Mouse (Mus musculus) heart, postnatal 0 days (tissue): ENCODE measurements around the gene Dus2. TPM values are rescaled to one million over a fixed set of nuclear protein-coding genes. Genes with fewer than 3 reads are reported as not detected.
A peak's percentile ranks its signal among the peaks of the same experiment; 100 is the strongest.

Experiments used
- ATAC-seq: fragments of 200-750 bp; cut with Nextera tagmentation; 2 replicates; pipeline ENCODE4 v1.8.0; 2017; ENCODE audit warnings: low read depth, moderate number of reproducible peaks, moderate library complexity; ENCODE audit not compliant: insufficient read depth
- DNase-seq: peaks from one replicate; pipeline ENCODE4 v3.0.0-alpha.2; 2016; ENCODE audit warnings: low spot score
- H3K27ac ChIP-seq: fragments of 300-500 bp; sonication (generic); 2 replicates; pipeline ENCODE4 v1.5.1; 2014; ENCODE audit warnings: low read depth, mild to moderate bottlenecking
- H3K27me3 ChIP-seq: fragments of 300-500 bp; sonication (generic); 2 replicates; pipeline ENCODE4 v1.6.1; 2014; ENCODE audit warnings: low read length, mixed read lengths; ENCODE audit not compliant: control insufficient read depth, insufficient read depth
- H3K36me3 ChIP-seq: fragments of 300-500 bp; sonication (generic); replicated peaks from 2 replicates; pipeline ENCODE4 v1.6.1; 2014; ENCODE audit warnings: low read length, mixed read lengths; ENCODE audit not compliant: control insufficient read depth, insufficient read depth
- H3K4me1 ChIP-seq: fragments of 300-500 bp; sonication (generic); 2 replicates; pipeline ENCODE4 v1.6.1; 2014; ENCODE audit warnings: antibody characterized with exemption; ENCODE audit not compliant: control insufficient read depth, insufficient read depth
- H3K4me2 ChIP-seq: fragments of 300-500 bp; sonication (generic); 2 replicates; pipeline ENCODE4 v1.6.1; 2014; ENCODE audit warnings: low read depth, mild to moderate bottlenecking, low read length, moderate library complexity
- H3K4me3 ChIP-seq: fragments of 300-500 bp; sonication (generic); 2 replicates; pipeline ENCODE4 v1.5.1; 2014; ENCODE audit warnings: low read depth, low read length
- H3K9ac ChIP-seq: fragments of 300-500 bp; sonication (generic); replicated peaks from 2 replicates; pipeline ENCODE4 v1.6.1; 2014; ENCODE audit warnings: low read depth, low read length, mixed read lengths
- H3K9me3 ChIP-seq: fragments of 300-500 bp; sonication (generic); replicated peaks from 2 replicates; pipeline ENCODE4 v1.6.1; 2016; ENCODE audit warnings: low read length; ENCODE audit not compliant: control insufficient read depth
- CTCF ChIP-seq: IDR thresholded peaks from 2 replicates; pipeline ENCODE4 v1.5.1; 2016; ENCODE audit warnings: antibody characterized with exemption, control low read depth, low read depth
- EP300 ChIP-seq: IDR thresholded peaks from 2 replicates; pipeline ENCODE4 v1.6.1; 2016; ENCODE audit warnings: antibody characterized with exemption, low read depth
- WGBS: fragments of 180-500 bp; shearing (Covaris S2); extraction: QIAGEN DNeasy Blood & Tissue Kit; methylation state at CpG from one replicate; pipeline ENCODE4 v1.1.7; 2014; 5-methylcytosine and 5-hydroxymethylcytosine counted together
- polyA plus RNA-seq: library from polyadenylated mRNA; unstranded; fragments of >200 nt; fragmentation: Nextera tagmentation; extraction: Ambion mirVana; gene quantifications from 2 replicates; pipeline ENCODE4 v1.2.1, GENCODE M21; 2015
- total RNA-seq: library from RNA; depleted of rRNA; stranded (reverse); fragments of >200 nt; gene quantifications from 2 replicates; pipeline ENCODE4 v1.2.3, GENCODE M21; 2014; ENCODE audit warnings: low replicate concordance

Dus2 gene
- total and polyA plus RNA-seq, 2 experiments from 2014 or later: 8.5 to 8.6 TPM

DNA sequence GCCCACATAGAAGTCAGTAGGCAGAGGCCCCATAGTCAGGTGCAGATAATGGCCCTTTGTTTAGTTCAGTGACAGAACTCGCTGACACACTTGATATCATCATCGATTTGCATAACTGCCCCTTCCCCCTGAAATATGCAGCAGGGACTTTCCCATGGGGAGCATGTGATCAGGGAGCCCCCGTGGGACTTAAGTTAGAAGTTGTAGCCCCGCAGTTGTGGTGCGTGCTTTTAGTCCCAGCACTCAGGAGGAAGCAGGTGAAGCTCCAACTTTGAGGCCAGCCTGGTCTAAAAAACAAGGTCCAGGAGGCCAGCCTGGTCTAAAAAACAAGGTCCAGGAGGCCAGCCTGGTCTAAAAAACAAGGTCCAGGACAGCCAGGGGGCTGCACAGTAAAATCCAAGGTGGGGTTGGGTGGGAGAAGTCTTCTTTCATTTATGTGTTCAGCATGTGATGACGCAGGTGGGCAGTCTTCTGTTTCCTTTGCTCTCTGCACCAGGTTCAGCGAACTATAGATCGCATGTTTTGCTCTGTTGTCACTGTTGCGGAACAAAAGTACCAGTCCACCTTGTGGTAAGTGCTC lies 61.5 kb downstream of the Dus2 start:
- TF ChIP-seq EP300 (no peak), CTCF (no peak)
- no peak for DNase-seq
- Histone ChIP-seq H3K4me1 (no peaks in the 10 kb centered on the region), H3K36me3 (peaks cover 26% of the 10 kb centered on the region), H3K27ac (peak overlapping the region; percentile 1; the same call in 1 of the 2 replicates), H3K27me3 (no peaks in the 10 kb centered on the region), H3K9me3 (no peaks in the 10 kb centered on the region), H3K9ac (no peak overlapping the region), H3K4me2 (no peak overlapping the region; the same call in 1 of the 2 replicates), H3K4me3 (no peak overlapping the region)
- WGBS: 82% methylated on average over 9 of the region's 9 CpGs
- ATAC-seq: no peak

DNA sequence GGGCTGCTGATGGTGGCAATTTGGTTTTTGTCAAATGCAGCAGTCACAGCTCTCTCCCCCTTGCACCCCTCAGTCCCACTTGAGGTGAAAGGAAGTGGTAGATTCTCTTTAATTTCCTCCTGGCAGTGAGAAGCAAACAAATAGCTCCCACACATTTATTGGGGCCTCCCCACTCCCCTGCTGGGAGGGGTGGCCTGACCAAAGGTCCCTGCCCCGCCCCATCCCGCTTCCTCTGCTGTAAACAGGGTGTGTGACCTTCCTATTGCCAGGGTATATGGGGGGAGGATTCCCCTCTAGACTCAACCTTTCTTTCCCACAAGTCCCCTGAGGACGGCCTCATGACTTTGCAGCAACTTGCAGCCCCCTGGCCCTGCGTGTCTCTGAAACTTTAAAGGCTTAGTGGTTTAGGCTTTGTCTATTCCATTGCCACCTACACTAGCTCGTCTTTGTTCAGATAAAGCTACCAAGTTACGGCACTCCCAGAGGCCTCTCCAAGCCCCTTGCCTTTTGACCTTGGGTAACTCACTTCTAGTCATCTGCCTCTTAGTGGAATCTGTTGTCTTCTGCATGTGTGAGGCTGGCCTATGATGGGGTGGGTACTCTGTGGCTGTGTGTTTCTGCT lies 63.2 kb downstream of the Dus2 start:
- H3K4me3 ChIP-seq: no peak overlapping the region
- TF ChIP-seq EP300 (no peak), CTCF (no peak)
- H3K36me3 ChIP-seq: peaks cover 26% of the 10 kb centered on the region
- WGBS: 56% methylated on average over 6 of the region's 6 CpGs
- no peaks in the 10 kb centered on the region for H3K27me3 ChIP-seq
- DNase-seq (no peak), ATAC-seq (no peak)
- peak overlapping the region; percentile 22; the same call in 1 of the 2 replicates for H3K9ac ChIP-seq
- no peak overlapping the region; the same call in 1 of the 2 replicates for H3K4me2 ChIP-seq
- H3K4me1 ChIP-seq: no peaks in the 10 kb centered on the region
- H3K27ac ChIP-seq: peak overlapping the region; percentile 55; the same call in 1 of the 2 replicates
- no peaks in the 10 kb centered on the region for H3K9me3 ChIP-seq

DNA sequence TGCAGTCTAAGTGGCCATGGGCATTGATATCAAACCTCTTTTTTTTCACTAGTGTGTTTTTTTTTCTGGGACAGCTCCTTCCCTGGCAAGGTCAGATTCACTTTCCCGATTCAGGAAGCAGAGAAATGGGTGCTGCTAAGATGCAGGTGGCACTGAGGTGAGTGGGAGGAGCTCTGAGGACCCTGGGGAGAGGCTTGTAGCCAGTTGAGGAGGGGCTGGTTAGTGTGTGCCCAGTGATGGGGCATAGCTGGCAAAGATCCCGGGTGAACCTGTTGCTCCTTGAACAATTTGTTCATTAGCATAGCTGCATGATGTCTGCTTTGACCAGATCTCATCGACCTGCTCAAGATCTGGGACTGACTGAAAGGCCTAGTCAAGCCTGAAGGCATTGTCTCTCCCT lies 63.9 kb downstream of the Dus2 start:
- H3K36me3 ChIP-seq: peaks cover 26% of the 10 kb centered on the region
- no peaks in the 10 kb centered on the region for H3K27me3 ChIP-seq
- TF ChIP-seq EP300 (no peak), CTCF (no peak)
- no peaks in the 10 kb centered on the region for H3K4me1 ChIP-seq
- no peaks in the 10 kb centered on the region for H3K9me3 ChIP-seq
- no peak overlapping the region for H3K4me3 ChIP-seq
- DNase-seq (no peak), ATAC-seq (no peak)
- 55% methylated on average over 3 of the region's 3 CpGs for WGBS
- peak overlapping the region; percentile 55; the same call in 1 of the 2 replicates for H3K27ac ChIP-seq
- H3K9ac ChIP-seq: no peak overlapping the region
- H3K4me2 ChIP-seq: no peak overlapping the region; the same call in 1 of the 2 replicates

DNA sequence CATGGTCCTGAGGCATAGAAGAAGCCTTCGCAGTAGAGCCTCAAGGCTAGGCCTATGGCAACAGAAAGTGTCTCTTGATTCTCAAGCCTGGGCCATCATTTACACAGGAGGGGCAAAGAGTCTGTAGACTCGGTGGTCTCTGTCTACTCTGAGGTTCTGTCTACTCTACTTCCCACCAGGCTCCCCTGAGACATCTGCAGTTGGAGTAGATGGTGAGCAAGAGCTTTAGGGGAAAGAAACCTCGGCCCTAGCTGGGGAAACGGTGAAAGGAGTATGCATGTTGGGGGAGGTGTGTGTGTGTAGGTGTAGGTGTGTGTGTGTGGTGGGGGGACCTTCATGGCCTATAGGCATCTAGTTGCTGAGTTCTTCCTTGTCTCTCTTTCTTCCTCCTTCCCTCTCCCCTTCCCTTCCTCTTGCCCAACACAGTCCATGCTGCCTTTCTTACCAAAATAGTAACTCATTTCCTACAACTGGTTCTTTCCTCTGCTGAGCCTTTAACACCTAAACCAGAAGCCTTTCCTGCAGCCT lies 65.4 kb downstream of the Dus2 start:
- Histone ChIP-seq H3K4me1 (peaks cover 8% of the 10 kb centered on the region), H3K4me3 (no peak overlapping the region), H3K9ac (no peak overlapping the region), H3K9me3 (no peaks in the 10 kb centered on the region), H3K36me3 (peaks cover 19% of the 10 kb centered on the region; the same call in 1 of the 2 replicates), H3K27ac (no peak overlapping the region), H3K4me2 (no peak overlapping the region), H3K27me3 (no peaks in the 10 kb centered on the region)
- no peak for ATAC-seq
- no peak for TF ChIP-seq CTCF
- no peak for TF ChIP-seq EP300
- 83% methylated on average over 4 of the region's 4 CpGs for WGBS
- no peak for DNase-seq

DNA sequence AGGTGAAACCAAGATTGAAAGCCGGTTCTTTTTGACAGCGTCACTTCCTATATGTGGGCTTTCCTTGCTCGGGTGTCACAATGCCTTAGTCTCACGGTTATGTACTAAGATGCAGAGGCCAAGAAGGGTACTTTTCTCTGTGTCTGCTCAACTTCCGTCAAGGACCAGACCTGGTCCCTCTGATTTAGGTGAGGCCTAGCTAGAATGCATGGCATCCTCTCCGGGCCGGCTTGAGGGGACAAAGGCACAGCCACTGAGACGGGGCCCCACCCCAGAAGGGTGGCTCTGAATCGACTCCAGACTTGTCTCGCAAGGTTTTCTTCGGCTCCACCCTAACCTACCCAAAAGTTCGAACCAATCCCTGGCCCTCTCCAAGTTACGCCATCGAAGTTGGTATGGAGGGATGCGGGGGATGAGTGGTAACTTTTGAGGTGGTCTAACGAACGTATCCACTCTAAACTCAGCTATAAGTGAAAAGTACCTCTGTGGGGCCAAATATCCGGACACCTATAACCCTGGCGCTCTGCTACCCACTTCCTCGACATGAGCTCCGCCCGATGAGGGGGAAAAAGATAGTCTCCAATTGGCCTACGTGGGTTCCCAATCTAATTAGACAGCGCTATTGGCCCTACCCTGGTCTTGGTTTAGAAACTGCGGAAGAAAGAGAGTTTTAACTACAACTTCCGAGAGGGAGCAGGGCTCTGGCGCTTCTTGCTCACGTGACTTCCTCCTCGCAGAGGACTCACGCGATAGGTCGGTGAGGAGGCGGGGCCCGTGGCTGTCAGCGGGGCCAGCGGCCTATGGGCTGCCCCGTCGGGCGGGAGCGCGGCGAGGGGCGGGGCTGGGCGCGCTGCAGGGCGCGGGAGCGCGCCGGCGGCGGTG lies 67.8 kb downstream of the Dus2 start, which contains the start of gene Nfatc3:
TSS of gene Nfatc3 (plus strand) at position 110 of the 882 bp plus-strand sequence.
- TF ChIP-seq CTCF: no peak
- 0 out of 2 replicates have a peak, but pooled peaks have one; percentile 34 for TF ChIP-seq EP300
- peak within 1 kb of the TSS; percentile 96 for H3K27ac ChIP-seq
- H3K4me3 ChIP-seq: peak within 1 kb of the TSS; percentile 89
- H3K27me3 ChIP-seq: no peaks in the 10 kb centered on the region
- under 1% methylated on average over 52 of the region's 52 CpGs for WGBS
- peak within 1 kb of the TSS; percentile 79 for H3K4me2 ChIP-seq
- DNase-seq (peak; percentile 99), ATAC-seq (peak; percentile 97)
- peaks cover 15% of the 10 kb centered on the region for H3K4me1 ChIP-seq
- H3K9me3 ChIP-seq: no peaks in the 10 kb centered on the region
- peak within 1 kb of the TSS; percentile 90 for H3K9ac ChIP-seq
- H3K36me3 ChIP-seq: no peaks in the 10 kb centered on the region
